Mouse (Mus musculus): Measurements from ENCODE around the gene Gbe1. TPM values are rescaled to one million over a fixed set of nuclear protein-coding genes. Genes with fewer than 3 reads are reported as not detected.

Gene Gbe1
- 13.3 and 15.7 TPM in 2 replicates for polyA plus RNA-seq (2015; fragmentation: Nextera tagmentation; extraction: Ambion mirVana)

- Histone ChIP-seq H3K4me2 (replicated peaks) (peak within 1 kb of the TSS; percentile 69), H3K4me3 (replicated peaks) (peak within 1 kb of the TSS; percentile 60), H3K27ac (peak within 1 kb of the TSS; percentile 86), H3K4me1 (replicated peaks) (peaks cover 5% of the 10 kb centered on the region; the same call in 1 of the 2 replicates), H3K9ac (replicated peaks) (peak within 1 kb of the TSS; percentile 80), H3K9me3 (no peaks in the 10 kb centered on the region), H3K36me3 (no peaks in the 10 kb centered on the region), H3K27me3 (no peaks in the 10 kb centered on the region)
- ATAC-seq, result peak; percentile 99
- WGBS, result under 1% methylated on average over 66 of the region's 82 CpGs
Measured at GRCm38 (mm10) chr16:70313886-70314577, at the start of gene Gbe1. Gene Gbe1, plus strand, starts transcription at chr16:70313949.

GRCm38 (mm10) chr16:70310691-70311090 is 3.1 kb upstream of the Gbe1 start:
- H3K9me3 ChIP-seq, result no peaks in the 10 kb centered on the region
- no peak overlapping the region for H3K27ac ChIP-seq
- H3K4me3 ChIP-seq (replicated peaks), result no peak overlapping the region
- no peak overlapping the region for H3K4me2 ChIP-seq (replicated peaks)
- H3K36me3 ChIP-seq, result no peaks in the 10 kb centered on the region
- ATAC-seq, result no peak
- peaks cover 5% of the 10 kb centered on the region; the same call in 1 of the 2 replicates for H3K4me1 ChIP-seq (replicated peaks)
- no peaks in the 10 kb centered on the region for H3K27me3 ChIP-seq
- 97% methylated on average over 4 of the region's 4 CpGs for WGBS
- no peak overlapping the region for H3K9ac ChIP-seq (replicated peaks)

GRCm38 (mm10) chr16:70313496-70313885 is 258 bp upstream of the Gbe1 start:
- Histone ChIP-seq H3K4me3 (replicated peaks) (peak overlapping the region; percentile 60), H3K36me3 (no peaks in the 10 kb centered on the region), H3K27me3 (no peaks in the 10 kb centered on the region), H3K4me1 (replicated peaks) (peaks cover 5% of the 10 kb centered on the region; the same call in 1 of the 2 replicates), H3K9me3 (no peaks in the 10 kb centered on the region), H3K9ac (replicated peaks) (peak overlapping the region; percentile 80), H3K4me2 (replicated peaks) (peak overlapping the region; percentile 69), H3K27ac (peak overlapping the region; percentile 86)
- 3% methylated on average over 7 of the region's 7 CpGs for whole genome bisulfite sequencing
- ATAC-seq, result peak; percentile 8

GRCm38 (mm10) chr16:70314578-70314930 is 805 bp downstream of the Gbe1 start:
- Histone ChIP-seq H3K4me3 (replicated peaks) (peak overlapping the region; percentile 60), H3K36me3 (no peaks in the 10 kb centered on the region), H3K9ac (replicated peaks) (peak overlapping the region; percentile 80), H3K4me2 (replicated peaks) (peak overlapping the region; percentile 69), H3K4me1 (replicated peaks) (peaks cover 5% of the 10 kb centered on the region; the same call in 1 of the 2 replicates), H3K27ac (0 out of 2 replicates have a peak overlapping the region, but pooled peaks have one; percentile 86), H3K9me3 (no peaks in the 10 kb centered on the region), H3K27me3 (no peaks in the 10 kb centered on the region)
- WGBS, result 1% methylated on average over 9 of the region's 9 CpGs
- ATAC-seq, result no peak

- Histone ChIP-seq H3K4me1 (replicated peaks) (peaks cover 5% of the 10 kb centered on the region; the same call in 1 of the 2 replicates), H3K36me3 (no peaks in the 10 kb centered on the region), H3K4me2 (replicated peaks) (no peak overlapping the region), H3K27me3 (no peaks in the 10 kb centered on the region), H3K9me3 (no peaks in the 10 kb centered on the region), H3K9ac (replicated peaks) (no peak overlapping the region), H3K27ac (no peak overlapping the region), H3K4me3 (replicated peaks) (no peak overlapping the region)
- no peak for ATAC-seq
- 35% methylated on average over 3 of the region's 3 CpGs for WGBS
Measured at GRCm38 (mm10) chr16:70315261-70315660, 1.5 kb downstream of the Gbe1 start.

- Histone ChIP-seq H3K36me3 (no peaks in the 10 kb centered on the region), H3K27me3 (no peaks in the 10 kb centered on the region), H3K4me1 (replicated peaks) (peaks cover 5% of the 10 kb centered on the region; the same call in 1 of the 2 replicates), H3K27ac (no peak overlapping the region), H3K9me3 (no peaks in the 10 kb centered on the region), H3K4me2 (replicated peaks) (no peak overlapping the region), H3K4me3 (replicated peaks) (no peak overlapping the region), H3K9ac (replicated peaks) (no peak overlapping the region)
- WGBS, result 43% methylated on average over 3 of the region's 3 CpGs
- ATAC-seq, result no peak
Measured at GRCm38 (mm10) chr16:70315862-70316390, 2.2 kb downstream of the Gbe1 start.

- Histone ChIP-seq H3K4me3 (replicated peaks) (no peak overlapping the region), H3K9me3 (no peaks in the 10 kb centered on the region), H3K9ac (replicated peaks) (no peak overlapping the region), H3K4me1 (replicated peaks) (no peaks in the 10 kb centered on the region; the same call in 1 of the 2 replicates), H3K36me3 (no peaks in the 10 kb centered on the region), H3K27me3 (no peaks in the 10 kb centered on the region), H3K4me2 (replicated peaks) (no peak overlapping the region), H3K27ac (no peak overlapping the region)
- no peak for ATAC-seq
- 91% methylated on average over 6 of the region's 6 CpGs for WGBS
Measured at GRCm38 (mm10) chr16:70319388-70319787, 5.6 kb downstream of the Gbe1 start.

- Histone ChIP-seq H3K9me3 (no peaks in the 10 kb centered on the region), H3K9ac (replicated peaks) (no peak overlapping the region), H3K4me1 (replicated peaks) (no peaks in the 10 kb centered on the region), H3K36me3 (no peaks in the 10 kb centered on the region), H3K27me3 (no peaks in the 10 kb centered on the region), H3K4me3 (replicated peaks) (no peak overlapping the region), H3K27ac (no peak overlapping the region), H3K4me2 (replicated peaks) (no peak overlapping the region)
- ATAC-seq, result no peak
- WGBS, result 84% methylated on average over 10 of the region's 10 CpGs
Measured at GRCm38 (mm10) chr16:70320612-70321280, 7.0 kb downstream of the Gbe1 start.

GRCm38 (mm10) chr16:70326339-70326948 is 12.7 kb downstream of the Gbe1 start:
- no peak for ATAC-seq
- H3K9ac ChIP-seq (replicated peaks), result no peak overlapping the region

GRCm38 (mm10) chr16:70328566-70328965 is 14.8 kb downstream of the Gbe1 start:
- H3K4me1 ChIP-seq (replicated peaks), result no peaks in the 10 kb centered on the region
- whole genome bisulfite sequencing, result 86% methylated on average over 6 of the region's 6 CpGs
- no peak overlapping the region for H3K27ac ChIP-seq
- H3K9me3 ChIP-seq, result no peaks in the 10 kb centered on the region
- H3K27me3 ChIP-seq, result no peaks in the 10 kb centered on the region
- ATAC-seq, result no peak
- no peak overlapping the region for H3K9ac ChIP-seq (replicated peaks)
- no peak overlapping the region for H3K4me2 ChIP-seq (replicated peaks)
- no peak overlapping the region for H3K4me3 ChIP-seq (replicated peaks)
- H3K36me3 ChIP-seq, result no peaks in the 10 kb centered on the region

More at GRCm38 (mm10) chr16:70326339-70326948, 12.7 kb downstream of the Gbe1 start:
- H3K4me3 ChIP-seq (replicated peaks), result no peak overlapping the region
- no peak overlapping the region; the same call in 1 of the 2 replicates for H3K27ac ChIP-seq
- no peaks in the 10 kb centered on the region for H3K4me1 ChIP-seq (replicated peaks)
- no peaks in the 10 kb centered on the region for H3K27me3 ChIP-seq
- H3K4me2 ChIP-seq (replicated peaks), result no peak overlapping the region
- H3K36me3 ChIP-seq, result no peaks in the 10 kb centered on the region
- WGBS, result 89% methylated on average over 9 of the region's 9 CpGs
- no peaks in the 10 kb centered on the region for H3K9me3 ChIP-seq

- H3K36me3 ChIP-seq, result no peaks in the 10 kb centered on the region
- H3K27me3 ChIP-seq, result no peaks in the 10 kb centered on the region
- WGBS, result 72% methylated on average over 10 of the region's 10 CpGs
- no peaks in the 10 kb centered on the region for H3K4me1 ChIP-seq (replicated peaks)
- H3K9me3 ChIP-seq, result no peaks in the 10 kb centered on the region
- no peak overlapping the region for H3K4me2 ChIP-seq (replicated peaks)
- no peak overlapping the region for H3K9ac ChIP-seq (replicated peaks)
- no peak for ATAC-seq
- H3K27ac ChIP-seq, result no peak overlapping the region
- no peak overlapping the region for H3K4me3 ChIP-seq (replicated peaks)
Measured at GRCm38 (mm10) chr16:70329036-70329435, 15.3 kb downstream of the Gbe1 start.

GRCm38 (mm10) chr16:70329471-70329870 is 15.7 kb downstream of the Gbe1 start:
- H3K9ac ChIP-seq (replicated peaks), result no peak overlapping the region
- no peak overlapping the region for H3K4me3 ChIP-seq (replicated peaks)
- H3K36me3 ChIP-seq, result no peaks in the 10 kb centered on the region
- no peak overlapping the region for H3K27ac ChIP-seq
- 92% methylated on average over 6 of the region's 6 CpGs for WGBS
- no peaks in the 10 kb centered on the region for H3K9me3 ChIP-seq
- no peak overlapping the region for H3K4me2 ChIP-seq (replicated peaks)
- H3K27me3 ChIP-seq, result no peaks in the 10 kb centered on the region
- no peaks in the 10 kb centered on the region for H3K4me1 ChIP-seq (replicated peaks)
- ATAC-seq, result no peak

Measured in midbrain, embryonic 13.5 days (tissue).